Mouse (Mus musculus): ENCODE measurements at regions not wholly inside any gene's neighbourhood (a gene's known extent, or its start where the extent isn't known, plus 50 kb on each side); places are given as distances from the start of the nearest gene placed in this dataset.
"Not testable (repeated sequence)": the region's sequence is repeated elsewhere in the genome, so short reads cannot be mapped to it uniquely, and the experiment has no call there.

DNA sequence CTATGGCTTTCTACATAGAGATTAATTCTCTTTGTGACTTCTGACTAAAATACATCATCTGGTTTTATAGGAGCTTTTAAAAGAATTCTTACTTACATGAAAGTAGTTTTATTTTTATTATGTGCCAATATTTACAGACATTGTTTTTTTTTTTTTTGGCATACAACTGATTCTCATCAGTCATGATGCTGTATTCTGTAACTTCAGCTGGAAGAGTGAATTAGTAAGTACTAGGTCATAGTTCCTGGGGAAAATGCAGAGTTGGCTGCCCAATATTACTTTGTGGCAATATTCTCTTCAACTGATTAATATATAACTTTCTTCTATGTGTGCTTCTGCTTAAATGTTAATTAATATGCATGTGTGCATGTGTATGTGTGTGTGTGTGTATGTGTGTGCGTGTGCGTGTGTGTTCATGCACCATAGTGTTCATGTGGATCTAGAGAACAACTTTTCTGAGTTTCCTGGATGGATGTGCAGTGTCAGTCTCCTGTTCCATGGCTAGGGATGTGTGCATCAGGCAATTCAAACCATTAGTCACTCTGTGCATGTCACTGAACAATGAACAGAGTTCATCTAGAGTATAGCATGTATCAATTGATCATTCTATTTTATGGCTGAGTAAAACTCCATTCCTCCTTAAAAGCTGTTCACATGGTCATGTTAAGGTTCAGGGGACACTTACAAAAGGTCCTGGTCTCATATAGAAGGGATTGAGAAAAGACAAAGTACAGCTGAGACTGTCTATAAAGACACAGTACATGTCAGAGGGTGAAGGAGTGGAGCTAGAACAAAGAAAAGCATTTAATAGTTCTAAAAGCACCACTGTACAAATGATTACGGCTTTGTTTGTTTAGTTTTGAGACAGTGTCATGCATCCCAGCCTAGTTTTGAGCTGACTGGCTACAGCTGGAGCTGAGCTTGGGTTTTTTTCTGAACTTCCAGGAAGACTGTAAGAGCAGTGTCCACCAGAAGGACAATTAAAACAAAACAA lies 431.8 kb downstream of the Lmo7 start:
- H3K27ac ChIP-seq (replicated peaks; ENCODE audit: low read depth, low read length) = no peak overlapping the region
- no peak overlapping the region for H3K4me3 ChIP-seq (ENCODE audit: low read depth, low read length)
- H3K4me2 ChIP-seq (ENCODE audit: low read depth, low read length) = no peak overlapping the region
- H3K36me3 ChIP-seq (ENCODE audit: control insufficient read depth, insufficient read depth, low read length) = no peaks in the 10 kb centered on the region
- 87% methylated on average over 3 of the region's 3 CpGs for WGBS
- ATAC-seq (ENCODE audit: low read depth) (no peak), DNase-seq (ENCODE audit: low spot score) (no peak)
- H3K9ac ChIP-seq (ENCODE audit: low read depth, low read length) = no peak overlapping the region
- H3K27me3 ChIP-seq (replicated peaks; ENCODE audit: control insufficient read depth, insufficient read depth, low read length) = no peaks in the 10 kb centered on the region
- H3K9me3 ChIP-seq (ENCODE audit: control insufficient read depth, low read length) = no peaks in the 10 kb centered on the region
- H3K4me1 ChIP-seq (ENCODE audit: control insufficient read depth, insufficient read depth, low read length) = no peaks in the 10 kb centered on the region

DNA sequence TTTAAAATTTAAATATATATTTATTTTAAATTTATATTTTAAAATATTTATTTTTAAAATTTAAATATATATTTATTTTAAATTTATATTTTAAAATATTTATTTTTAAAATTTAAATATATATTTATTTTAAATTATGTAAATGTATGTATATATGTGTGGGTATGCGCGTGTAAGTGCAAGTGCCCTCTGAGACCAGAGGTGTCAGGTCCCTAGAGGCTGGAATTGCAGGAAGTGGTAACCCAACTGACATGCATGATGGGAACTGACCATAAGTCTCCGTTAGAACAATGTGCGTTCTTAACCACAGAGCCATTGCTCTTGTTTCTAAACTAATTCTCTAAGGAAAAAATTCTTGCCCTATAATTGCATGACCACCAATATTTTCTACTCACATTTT lies 420.7 kb downstream of the Lmo7 start:
- not testable (repeated sequence) for H3K4me3 ChIP-seq (ENCODE audit: low read depth, low read length); H3K27me3 ChIP-seq (replicated peaks; ENCODE audit: control insufficient read depth, insufficient read depth, low read length); H3K9me3 ChIP-seq (ENCODE audit: control insufficient read depth, low read length); H3K4me2 ChIP-seq (ENCODE audit: low read depth, low read length); H3K27ac ChIP-seq (replicated peaks; ENCODE audit: low read depth, low read length); ATAC-seq (ENCODE audit: low read depth); H3K9ac ChIP-seq (ENCODE audit: low read depth, low read length); H3K4me1 ChIP-seq (ENCODE audit: control insufficient read depth, insufficient read depth, low read length); DNase-seq (ENCODE audit: low spot score); H3K36me3 ChIP-seq (ENCODE audit: control insufficient read depth, insufficient read depth, low read length)
- 92% methylated on average over 4 of the region's 4 CpGs for WGBS

DNA sequence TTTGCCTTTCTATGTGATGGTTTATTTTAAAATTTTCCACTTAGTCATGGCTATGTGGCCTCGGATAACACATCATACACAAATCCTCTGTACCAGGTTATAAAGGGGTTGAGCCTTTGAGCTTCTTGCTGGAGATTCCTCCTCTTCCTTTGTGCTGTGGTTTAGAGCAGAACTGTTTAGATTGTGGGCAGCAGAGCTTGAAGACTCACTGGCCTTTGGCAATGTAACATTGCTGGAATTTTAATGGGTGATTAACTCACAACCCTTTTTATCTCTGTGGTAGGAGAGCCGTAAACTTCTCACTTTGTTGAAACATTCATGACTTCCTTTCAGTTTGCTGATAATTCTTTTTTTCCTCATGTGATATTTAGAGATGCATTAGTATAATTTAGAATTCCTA lies 413.0 kb downstream of the Lmo7 start:
- Histone ChIP-seq H3K9ac (ENCODE audit: low read depth, low read length) (no peak overlapping the region), H3K36me3 (ENCODE audit: control insufficient read depth, insufficient read depth, low read length) (no peaks in the 10 kb centered on the region), H3K4me3 (ENCODE audit: low read depth, low read length) (no peak overlapping the region), H3K4me1 (ENCODE audit: control insufficient read depth, insufficient read depth, low read length) (no peaks in the 10 kb centered on the region), H3K9me3 (ENCODE audit: control insufficient read depth, low read length) (no peaks in the 10 kb centered on the region), H3K4me2 (ENCODE audit: low read depth, low read length) (no peak overlapping the region), H3K27ac (replicated peaks; ENCODE audit: low read depth, low read length) (no peak overlapping the region), H3K27me3 (replicated peaks; ENCODE audit: control insufficient read depth, insufficient read depth, low read length) (no peaks in the 10 kb centered on the region)
- WGBS = 41% methylated on average over 2 of the region's 2 CpGs
- no peak for ATAC-seq (ENCODE audit: low read depth)
- peak; percentile 10 for DNase-seq (ENCODE audit: low spot score)

DNA sequence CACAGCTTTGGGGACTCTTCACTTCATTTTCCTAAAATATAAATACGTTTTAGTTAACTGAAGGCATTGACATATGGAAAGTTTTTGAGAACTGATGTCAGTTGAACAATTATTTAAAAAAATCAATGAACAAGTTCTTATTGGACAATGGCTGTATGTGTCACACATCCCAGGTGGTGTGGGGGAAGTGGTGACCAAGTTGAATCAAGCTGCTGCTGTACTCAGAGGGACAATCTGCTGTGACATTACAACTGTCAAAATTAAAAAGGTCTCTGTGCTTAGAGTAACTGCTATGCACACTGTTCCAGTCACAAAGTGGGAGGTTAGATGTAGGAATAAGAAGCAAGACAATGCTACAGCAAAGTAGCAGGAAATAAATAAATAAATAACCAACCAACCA lies 409.2 kb downstream of the Lmo7 start:
- no peaks in the 10 kb centered on the region for H3K36me3 ChIP-seq (ENCODE audit: control insufficient read depth, insufficient read depth, low read length)
- H3K4me3 ChIP-seq (ENCODE audit: low read depth, low read length) = no peak overlapping the region
- H3K4me1 ChIP-seq (ENCODE audit: control insufficient read depth, insufficient read depth, low read length) = no peaks in the 10 kb centered on the region
- no peak overlapping the region for H3K27ac ChIP-seq (replicated peaks; ENCODE audit: low read depth, low read length)
- no peak overlapping the region for H3K4me2 ChIP-seq (ENCODE audit: low read depth, low read length)
- 89% methylated on average over 1 of the region's 1 CpGs for WGBS
- no peak overlapping the region for H3K9ac ChIP-seq (ENCODE audit: low read depth, low read length)
- no peak for DNase-seq (ENCODE audit: low spot score)
- H3K9me3 ChIP-seq (ENCODE audit: control insufficient read depth, low read length) = no peaks in the 10 kb centered on the region
- no peak for ATAC-seq (ENCODE audit: low read depth)
- H3K27me3 ChIP-seq (replicated peaks; ENCODE audit: control insufficient read depth, insufficient read depth, low read length) = no peaks in the 10 kb centered on the region

DNA sequence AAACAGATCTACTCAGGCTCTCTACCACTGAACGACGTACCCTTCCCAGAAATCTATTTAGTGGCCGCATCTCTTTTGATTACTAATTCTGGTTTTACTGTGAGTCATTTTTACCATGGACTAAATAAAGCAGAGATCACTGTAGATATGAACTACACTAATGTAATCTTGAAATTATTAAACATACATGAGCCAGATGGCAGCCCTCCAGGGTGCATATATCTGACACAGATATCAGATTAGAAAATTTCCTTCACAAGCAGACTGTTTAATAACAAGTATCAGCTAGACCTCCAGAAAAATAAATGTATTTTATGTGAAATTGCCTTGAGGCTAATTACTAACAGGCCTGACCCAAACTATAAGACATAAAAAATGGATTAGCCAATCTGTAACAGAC lies 388.4 kb downstream of the Lmo7 start:
- ATAC-seq (ENCODE audit: low read depth) (no peak), DNase-seq (ENCODE audit: low spot score) (peak; percentile 15)
- Histone ChIP-seq H3K9me3 (ENCODE audit: control insufficient read depth, low read length) (no peaks in the 10 kb centered on the region), H3K9ac (ENCODE audit: low read depth, low read length) (no peak overlapping the region), H3K27me3 (replicated peaks; ENCODE audit: control insufficient read depth, insufficient read depth, low read length) (no peaks in the 10 kb centered on the region), H3K4me1 (ENCODE audit: control insufficient read depth, insufficient read depth, low read length) (no peaks in the 10 kb centered on the region; the same call in 1 of the 2 replicates), H3K27ac (replicated peaks; ENCODE audit: low read depth, low read length) (no peak overlapping the region), H3K4me2 (ENCODE audit: low read depth, low read length) (no peak overlapping the region), H3K4me3 (ENCODE audit: low read depth, low read length) (no peak overlapping the region), H3K36me3 (ENCODE audit: control insufficient read depth, insufficient read depth, low read length) (no peaks in the 10 kb centered on the region)
- WGBS = 69% methylated on average over 3 of the region's 3 CpGs

DNA sequence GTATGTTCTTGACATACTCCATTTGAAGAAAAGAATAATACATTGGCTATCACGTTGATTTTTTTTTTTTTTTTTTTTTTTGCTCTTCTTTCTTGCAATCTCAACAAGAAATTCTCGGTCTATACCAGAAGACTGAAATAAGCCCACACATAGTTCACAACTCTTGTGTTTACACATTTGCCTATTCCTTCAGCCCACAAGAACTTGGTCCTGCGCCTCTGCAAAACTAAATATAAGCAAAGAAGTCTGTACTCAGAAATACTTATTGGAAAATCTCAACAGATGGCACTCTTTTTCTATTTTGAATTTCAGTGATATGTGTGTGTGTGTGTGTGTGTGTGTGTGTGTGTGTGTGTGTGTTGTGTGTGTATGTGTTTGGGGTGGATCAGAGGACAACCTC lies 376.4 kb downstream of the Lmo7 start:
- ATAC-seq (ENCODE audit: low read depth) (no peak), DNase-seq (ENCODE audit: low spot score) (no peak)
- H3K27me3 ChIP-seq (replicated peaks; ENCODE audit: control insufficient read depth, insufficient read depth, low read length) = no peaks in the 10 kb centered on the region
- no peak overlapping the region for H3K4me3 ChIP-seq (ENCODE audit: low read depth, low read length)
- no peaks in the 10 kb centered on the region for H3K4me1 ChIP-seq (ENCODE audit: control insufficient read depth, insufficient read depth, low read length)
- H3K4me2 ChIP-seq (ENCODE audit: low read depth, low read length) = no peak overlapping the region
- 79% methylated on average over 3 of the region's 3 CpGs for WGBS
- no peaks in the 10 kb centered on the region for H3K36me3 ChIP-seq (ENCODE audit: control insufficient read depth, insufficient read depth, low read length)
- no peaks in the 10 kb centered on the region for H3K9me3 ChIP-seq (ENCODE audit: control insufficient read depth, low read length)
- H3K9ac ChIP-seq (ENCODE audit: low read depth, low read length) = no peak overlapping the region
- H3K27ac ChIP-seq (replicated peaks; ENCODE audit: low read depth, low read length) = no peak overlapping the region

DNA sequence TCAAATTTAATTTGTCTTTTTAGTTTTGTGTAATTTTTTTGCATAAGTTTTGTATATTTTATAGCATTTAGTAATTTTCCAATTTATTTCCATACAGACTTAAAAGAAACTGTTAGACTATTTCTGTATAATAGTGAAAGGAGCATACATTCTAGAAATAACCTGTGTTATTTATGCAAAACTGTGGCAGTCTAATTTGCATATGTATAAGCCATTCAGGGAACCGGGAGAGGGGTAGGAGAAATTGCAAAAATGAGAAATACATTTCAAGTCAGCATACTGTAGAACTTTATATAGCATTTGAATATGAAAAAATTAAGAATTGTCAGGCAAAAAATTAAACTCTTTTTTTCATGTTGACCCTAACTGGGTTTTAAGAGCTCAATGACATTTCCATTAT lies 364.3 kb downstream of the Lmo7 start:
- 87% methylated on average over 1 of the region's 1 CpGs for WGBS
- Histone ChIP-seq H3K27ac (replicated peaks; ENCODE audit: low read depth, low read length) (no peak overlapping the region), H3K4me3 (ENCODE audit: low read depth, low read length) (no peak overlapping the region), H3K9ac (ENCODE audit: low read depth, low read length) (no peak overlapping the region), H3K9me3 (ENCODE audit: control insufficient read depth, low read length) (no peaks in the 10 kb centered on the region), H3K27me3 (replicated peaks; ENCODE audit: control insufficient read depth, insufficient read depth, low read length) (no peaks in the 10 kb centered on the region), H3K36me3 (ENCODE audit: control insufficient read depth, insufficient read depth, low read length) (no peaks in the 10 kb centered on the region), H3K4me2 (ENCODE audit: low read depth, low read length) (no peak overlapping the region), H3K4me1 (ENCODE audit: control insufficient read depth, insufficient read depth, low read length) (no peaks in the 10 kb centered on the region)
- DNase-seq (ENCODE audit: low spot score) (no peak), ATAC-seq (ENCODE audit: low read depth) (no peak)

DNA sequence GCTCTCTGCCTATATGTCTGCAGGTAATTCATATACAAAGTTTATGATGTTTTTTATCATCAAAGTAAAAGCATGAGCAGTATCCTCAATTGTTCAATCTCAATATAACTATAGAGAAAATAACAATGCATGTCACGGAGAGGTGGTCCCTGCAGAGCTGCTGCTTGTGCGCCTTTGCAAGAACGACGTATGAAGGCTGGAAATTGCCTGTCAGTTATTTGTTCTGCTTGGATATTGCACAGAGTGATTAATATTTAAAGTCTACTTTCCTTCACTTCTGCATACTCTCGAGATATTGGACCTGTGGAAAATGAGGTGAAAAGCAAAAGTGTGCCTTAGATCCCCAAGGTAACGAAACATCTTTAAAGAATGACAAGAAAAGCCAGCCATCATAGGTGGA lies 362.8 kb downstream of the Lmo7 start:
- ATAC-seq (ENCODE audit: low read depth) = no peak
- Histone ChIP-seq H3K4me1 (ENCODE audit: control insufficient read depth, insufficient read depth, low read length) (no peaks in the 10 kb centered on the region), H3K27ac (replicated peaks; ENCODE audit: low read depth, low read length) (no peak overlapping the region), H3K4me2 (ENCODE audit: low read depth, low read length) (no peak overlapping the region), H3K36me3 (ENCODE audit: control insufficient read depth, insufficient read depth, low read length) (no peaks in the 10 kb centered on the region), H3K4me3 (ENCODE audit: low read depth, low read length) (no peak overlapping the region), H3K9ac (ENCODE audit: low read depth, low read length) (no peak overlapping the region), H3K9me3 (ENCODE audit: control insufficient read depth, low read length) (no peaks in the 10 kb centered on the region), H3K27me3 (replicated peaks; ENCODE audit: control insufficient read depth, insufficient read depth, low read length) (no peaks in the 10 kb centered on the region)
- DNase-seq (ENCODE audit: low spot score) = no peak
- 74% methylated on average over 6 of the region's 6 CpGs for WGBS

DNA sequence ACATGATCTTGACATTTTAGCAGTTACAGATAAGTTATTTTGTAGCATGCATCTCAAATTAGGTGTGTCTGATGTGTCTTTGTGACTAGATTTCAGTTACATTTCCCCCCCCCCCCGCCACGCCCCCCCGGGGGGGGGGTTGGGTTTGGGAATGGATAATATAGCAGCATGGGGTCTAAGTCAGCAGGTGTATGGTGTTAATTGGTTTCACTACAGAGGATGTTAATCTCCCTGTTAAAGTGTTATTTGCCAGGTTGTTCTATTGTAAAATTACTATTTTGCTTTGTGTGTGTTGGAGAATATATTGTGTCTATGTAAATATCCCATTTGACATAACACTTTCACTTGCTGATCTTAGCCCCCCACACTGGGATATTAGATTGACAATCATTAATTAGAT lies 319.2 kb downstream of the Lmo7 start:
- H3K27ac ChIP-seq (replicated peaks; ENCODE audit: low read depth, low read length) = no peak overlapping the region
- no peaks in the 10 kb centered on the region for H3K27me3 ChIP-seq (replicated peaks; ENCODE audit: control insufficient read depth, insufficient read depth, low read length)
- no peaks in the 10 kb centered on the region for H3K9me3 ChIP-seq (ENCODE audit: control insufficient read depth, low read length)
- H3K4me1 ChIP-seq (ENCODE audit: control insufficient read depth, insufficient read depth, low read length) = no peaks in the 10 kb centered on the region
- no peak overlapping the region for H3K4me2 ChIP-seq (ENCODE audit: low read depth, low read length)
- WGBS = 23% methylated on average over 3 of the region's 3 CpGs
- no peaks in the 10 kb centered on the region for H3K36me3 ChIP-seq (ENCODE audit: control insufficient read depth, insufficient read depth, low read length)
- DNase-seq (ENCODE audit: low spot score) (no peak), ATAC-seq (ENCODE audit: low read depth) (no peak)
- no peak overlapping the region for H3K9ac ChIP-seq (ENCODE audit: low read depth, low read length)
- H3K4me3 ChIP-seq (ENCODE audit: low read depth, low read length) = no peak overlapping the region
